Mouse (Mus musculus): ENCODE results near the gene Itga7. TPM values are rescaled to one million over a fixed set of nuclear protein-coding genes. Genes with fewer than 3 reads are reported as not detected.
A peak's percentile ranks its signal among the peaks of the same experiment; 100 is the strongest.

The Itga7 gene
- polyA plus RNA-seq, 1 experiment from 2014 or later, result 4.2 TPM

GRCm38 (mm10) chr10:128996523-128997040 lies 63.0 kb downstream of the Itga7 start:
- WGBS, result 77% methylated on average over 4 of the region's 4 CpGs
- ATAC-seq (ENCODE audit: insufficient read depth, low FRiP score, low TSS enrichment), result peak; percentile 38; the same call in 1 of the 2 replicates
- H3K4me3 ChIP-seq (ENCODE audit: low read depth, low read length), result no peak overlapping the region

GRCm38 (mm10) chr10:129004032-129004920 lies 70.7 kb downstream of the Itga7 start:
- H3K27me3 ChIP-seq (ENCODE audit: control insufficient read depth, insufficient read depth, low read length), result no peaks in the 10 kb centered on the region
- H3K9me3 ChIP-seq (ENCODE audit: control insufficient read depth, low read length), result no peaks in the 10 kb centered on the region
- DNase-seq (ENCODE audit: low spot score), result no peak
- H3K27ac ChIP-seq (ENCODE audit: low read depth, low read length), result no peak overlapping the region
- H3K4me2 ChIP-seq (ENCODE audit: low read depth), result no peak overlapping the region
- no peaks in the 10 kb centered on the region for H3K4me1 ChIP-seq (ENCODE audit: control insufficient read depth, insufficient read depth, low read length)
- H3K36me3 ChIP-seq (ENCODE audit: control insufficient read depth, insufficient read depth, low read length), result no peaks in the 10 kb centered on the region
- no peak for ATAC-seq (ENCODE audit: insufficient read depth, low FRiP score, low TSS enrichment)
- 86% methylated on average over 14 of the region's 14 CpGs for WGBS
- no peak overlapping the region for H3K4me3 ChIP-seq (ENCODE audit: low read depth, low read length)
- no peak overlapping the region for H3K9ac ChIP-seq (ENCODE audit: low read length)

More at GRCm38 (mm10) chr10:128996523-128997040, 63.0 kb downstream of the Itga7 start:
- Histone ChIP-seq H3K4me2 (ENCODE audit: low read depth) (no peak overlapping the region), H3K27ac (ENCODE audit: low read depth, low read length) (no peak overlapping the region), H3K9ac (ENCODE audit: low read length) (no peak overlapping the region), H3K27me3 (ENCODE audit: control insufficient read depth, insufficient read depth, low read length) (no peaks in the 10 kb centered on the region), H3K36me3 (ENCODE audit: control insufficient read depth, insufficient read depth, low read length) (no peaks in the 10 kb centered on the region), H3K9me3 (ENCODE audit: control insufficient read depth, low read length) (no peaks in the 10 kb centered on the region), H3K4me1 (ENCODE audit: control insufficient read depth, insufficient read depth, low read length) (no peaks in the 10 kb centered on the region)
- DNase-seq (ENCODE audit: low spot score), result no peak

Other genes starting within 250 kb of the Itga7 start
- 82.2 and 82.9 TPM in 2 replicates for gene Rab5b, start 237.6 kb upstream of the Itga7 start, polyA plus RNA-seq (2014; fragmentation: Nextera tagmentation; extraction: Ambion mirVana)
- gene Pmel, start 229.6 kb upstream of the Itga7 start, polyA plus RNA-seq (2014; fragmentation: Nextera tagmentation; extraction: Ambion mirVana), result 4.0 and 4.6 TPM in 2 replicates
- 93.9 and 99.5 TPM in 2 replicates for gene Cdk2, start 228.8 kb upstream of the Itga7 start, polyA plus RNA-seq (2014; fragmentation: Nextera tagmentation; extraction: Ambion mirVana)
- gene Dgka, start 189.0 kb upstream of the Itga7 start, polyA plus RNA-seq (2014; fragmentation: Nextera tagmentation; extraction: Ambion mirVana), result 5.8 and 6.2 TPM in 2 replicates
- gene Pym1, start 185.9 kb upstream of the Itga7 start, polyA plus RNA-seq (2014; fragmentation: Nextera tagmentation; extraction: Ambion mirVana), result 47.8 and 50.2 TPM in 2 replicates
- 0.32 and 0.41 TPM in 2 replicates for gene Mmp19, start 142.9 kb upstream of the Itga7 start, polyA plus RNA-seq (2014; fragmentation: Nextera tagmentation; extraction: Ambion mirVana)
- gene Dnajc14, start 129.8 kb upstream of the Itga7 start, polyA plus RNA-seq (2014; fragmentation: Nextera tagmentation; extraction: Ambion mirVana), result 39.3 and 42.8 TPM in 2 replicates
- 16.7 and 16.9 TPM in 2 replicates for gene Tmem198b, start 129.4 kb upstream of the Itga7 start, polyA plus RNA-seq (2014; fragmentation: Nextera tagmentation; extraction: Ambion mirVana)
- 233 and 234 TPM in 2 replicates for gene Sarnp, start 116.5 kb upstream of the Itga7 start, polyA plus RNA-seq (2014; fragmentation: Nextera tagmentation; extraction: Ambion mirVana)
- 59.2 and 64.6 TPM in 2 replicates for gene Ormdl2, start 112.2 kb upstream of the Itga7 start, polyA plus RNA-seq (2014; fragmentation: Nextera tagmentation; extraction: Ambion mirVana)
- 16.4 and 17.7 TPM in 2 replicates for gene Gdf11, start 42.1 kb upstream of the Itga7 start, polyA plus RNA-seq (2014; fragmentation: Nextera tagmentation; extraction: Ambion mirVana)
- gene Cd63, start 32.8 kb upstream of the Itga7 start, polyA plus RNA-seq (2014; fragmentation: Nextera tagmentation; extraction: Ambion mirVana), result 192 and 208 TPM in 2 replicates
- gene Rdh5, start 10.9 kb upstream of the Itga7 start, polyA plus RNA-seq (2014; fragmentation: Nextera tagmentation; extraction: Ambion mirVana), result 10.7 and 11.2 TPM in 2 replicates
- gene Bloc1s1, start 9.8 kb upstream of the Itga7 start, polyA plus RNA-seq (2014; fragmentation: Nextera tagmentation; extraction: Ambion mirVana), result 215 and 227 TPM in 2 replicates
- gene Mettl7b, start 27.2 kb downstream of the Itga7 start, polyA plus RNA-seq (2014; fragmentation: Nextera tagmentation; extraction: Ambion mirVana), result not detected in 2 replicates
- gene Olfr9, start 55.6 kb downstream of the Itga7 start, polyA plus RNA-seq (2014; fragmentation: Nextera tagmentation; extraction: Ambion mirVana), result not detected in 2 replicates
- gene Olfr763, start 77.0 kb downstream of the Itga7 start, polyA plus RNA-seq (2014; fragmentation: Nextera tagmentation; extraction: Ambion mirVana), result not detected in 2 replicates
- gene Olfr764-ps1, start 106.1 kb downstream of the Itga7 start, polyA plus RNA-seq (2014; fragmentation: Nextera tagmentation; extraction: Ambion mirVana), result not detected in 2 replicates
- gene Olfr765, start 116.2 kb downstream of the Itga7 start, polyA plus RNA-seq (2014; fragmentation: Nextera tagmentation; extraction: Ambion mirVana), result not detected in 2 replicates
- gene Olfr766-ps1, start 135.2 kb downstream of the Itga7 start, polyA plus RNA-seq (2014; fragmentation: Nextera tagmentation; extraction: Ambion mirVana), result not detected in 2 replicates
- gene Olfr767, start 149.1 kb downstream of the Itga7 start, polyA plus RNA-seq (2014; fragmentation: Nextera tagmentation; extraction: Ambion mirVana), result not detected in 2 replicates
- not detected in 2 replicates for gene Olfr768, start 165.6 kb downstream of the Itga7 start, polyA plus RNA-seq (2014; fragmentation: Nextera tagmentation; extraction: Ambion mirVana)
- gene Olfr769, start 184.0 kb downstream of the Itga7 start, polyA plus RNA-seq (2014; fragmentation: Nextera tagmentation; extraction: Ambion mirVana), result not detected in 2 replicates
- gene Olfr770, start 205.2 kb downstream of the Itga7 start, polyA plus RNA-seq (2014; fragmentation: Nextera tagmentation; extraction: Ambion mirVana), result not detected in 2 replicates
- not detected in 2 replicates for gene Olfr771, start 230.9 kb downstream of the Itga7 start, polyA plus RNA-seq (2014; fragmentation: Nextera tagmentation; extraction: Ambion mirVana)
- gene Olfr772, start 244.1 kb downstream of the Itga7 start, polyA plus RNA-seq (2014; fragmentation: Nextera tagmentation; extraction: Ambion mirVana), result not detected in 2 replicates

Measured in neural tube, embryonic 11.5 days (tissue).